Mouse (Mus musculus) cerebellum, adult 8-10 months (tissue): ENCODE measurements around the gene Uhrf1bp1l.
"Not testable (repeated sequence)": the region's sequence is repeated elsewhere in the genome, so short reads cannot be mapped to it uniquely, and the experiment has no call there.

Source experiments
- DNase-seq: peaks from one replicate; pipeline ENCODE4 v3.0.0; 2022

Uhrf1bp1l gene

DNA sequence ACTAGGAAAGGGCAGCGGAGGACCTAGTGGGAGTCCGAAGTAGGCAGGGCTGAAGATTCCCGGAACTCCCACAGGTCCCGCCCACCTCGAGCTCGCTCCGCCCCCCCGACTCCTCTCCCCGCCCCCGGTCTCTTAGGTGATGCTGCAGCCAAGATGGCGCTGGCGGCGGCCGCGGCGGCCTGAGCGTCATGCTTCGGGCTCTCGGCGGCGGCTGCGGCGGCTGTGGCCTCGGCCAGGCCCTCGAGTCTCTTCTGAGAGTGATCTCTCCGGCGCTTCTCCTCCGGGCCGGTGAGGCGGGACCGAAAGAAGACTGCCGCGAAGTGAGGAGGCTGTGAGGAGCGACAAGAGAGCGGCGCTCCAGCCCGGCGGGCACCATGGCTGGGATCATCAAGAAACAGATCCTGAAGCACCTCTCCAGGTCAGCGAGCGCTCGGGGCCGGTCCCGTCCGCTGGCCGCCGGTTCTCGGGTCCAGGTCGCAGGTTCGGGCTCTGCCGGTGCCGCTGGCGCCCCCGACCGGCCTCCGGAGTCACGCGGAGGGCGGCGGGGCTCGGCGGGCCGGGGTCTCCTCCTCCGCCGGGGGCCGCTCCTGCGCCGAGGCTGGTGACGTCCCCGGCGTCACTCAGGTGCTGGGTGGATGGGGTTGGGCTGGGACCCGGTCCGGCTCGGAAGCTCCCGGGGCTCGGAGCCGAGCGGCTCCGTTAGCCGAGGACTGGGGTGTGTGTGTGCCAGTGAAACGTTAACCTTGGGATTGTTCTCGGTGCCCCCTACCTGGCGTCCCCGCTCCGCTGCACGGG lies at the start of gene Uhrf1bp1l:
Uhrf1bp1l (plus strand) TSS at position 121 of the 795 bp plus-strand sequence.
- peak; percentile 91 for DNase-seq

DNA sequence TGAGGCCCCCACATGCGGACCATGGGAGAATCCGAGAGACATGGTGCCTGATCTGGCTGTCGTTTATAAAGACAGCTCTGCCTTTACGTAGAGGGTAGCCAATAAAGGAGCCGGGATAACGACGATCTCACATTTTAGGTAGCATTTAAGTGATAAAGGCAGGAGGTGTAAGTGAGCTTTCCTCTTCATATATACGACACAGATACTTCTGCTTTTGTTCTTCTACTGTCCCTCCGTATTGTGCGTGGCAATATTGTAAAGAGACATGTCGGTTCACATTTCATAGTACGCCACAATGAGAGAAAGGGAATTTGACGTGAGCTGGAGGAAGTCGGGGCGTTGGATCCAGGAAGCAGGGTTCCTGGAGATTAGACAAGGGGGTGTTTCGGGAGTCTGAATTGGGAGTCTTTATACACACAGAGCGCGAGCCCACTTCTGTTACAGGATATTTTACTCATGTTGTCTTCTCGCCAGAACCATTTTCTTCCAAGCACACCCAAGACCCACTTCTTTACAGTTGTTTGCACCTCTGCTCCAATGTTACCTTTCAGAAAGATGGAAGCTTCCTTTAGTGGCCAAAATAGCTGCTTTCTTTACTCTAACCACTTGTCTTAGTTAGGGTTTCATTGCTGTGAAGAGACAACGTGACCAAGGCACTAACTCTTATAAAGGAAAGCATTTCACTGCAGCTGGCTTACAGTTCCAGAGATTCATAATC lies 49.4 kb upstream of the Uhrf1bp1l start:
- no peak for DNase-seq

DNA sequence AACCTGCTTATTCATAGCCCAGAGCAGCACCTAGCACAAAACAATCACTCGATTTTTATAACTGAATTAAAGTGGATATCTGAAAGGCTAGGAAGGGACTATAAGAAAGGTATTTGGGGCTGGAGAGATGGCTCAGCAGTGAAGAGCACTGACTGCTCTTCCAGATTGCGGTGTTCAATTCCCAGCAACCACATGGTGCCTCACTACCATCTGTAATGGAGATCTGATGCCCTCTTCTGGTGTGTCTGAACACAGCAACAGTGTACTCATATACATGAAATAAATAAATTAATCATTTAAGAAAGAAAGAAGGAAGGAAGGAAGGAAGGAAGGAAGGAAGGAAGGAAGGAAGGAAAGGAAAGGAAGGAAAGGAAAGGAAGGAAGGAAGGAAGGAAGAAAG lies 48.5 kb upstream of the Uhrf1bp1l start:
- DNase-seq = not testable (repeated sequence)

DNA sequence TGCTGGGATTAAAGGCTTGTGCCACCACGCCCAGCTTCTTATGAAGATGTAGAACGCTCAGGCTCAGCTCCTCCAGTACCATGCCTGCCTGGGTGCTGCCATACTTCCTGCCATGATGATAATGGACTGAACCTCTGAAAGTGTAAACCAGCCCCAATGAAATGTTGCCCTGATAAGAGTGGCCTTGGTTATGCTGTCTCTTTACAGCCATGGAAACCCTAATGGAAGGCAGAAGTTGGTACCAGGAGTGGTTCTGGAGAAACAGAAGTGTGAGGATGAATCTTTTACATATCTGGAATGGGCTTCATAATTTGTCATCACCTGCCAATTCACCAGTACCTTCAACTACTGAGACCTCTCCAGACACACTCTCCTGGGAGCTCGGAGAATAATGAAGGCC lies 46.8 kb upstream of the Uhrf1bp1l start:
- DNase-seq = no peak

DNA sequence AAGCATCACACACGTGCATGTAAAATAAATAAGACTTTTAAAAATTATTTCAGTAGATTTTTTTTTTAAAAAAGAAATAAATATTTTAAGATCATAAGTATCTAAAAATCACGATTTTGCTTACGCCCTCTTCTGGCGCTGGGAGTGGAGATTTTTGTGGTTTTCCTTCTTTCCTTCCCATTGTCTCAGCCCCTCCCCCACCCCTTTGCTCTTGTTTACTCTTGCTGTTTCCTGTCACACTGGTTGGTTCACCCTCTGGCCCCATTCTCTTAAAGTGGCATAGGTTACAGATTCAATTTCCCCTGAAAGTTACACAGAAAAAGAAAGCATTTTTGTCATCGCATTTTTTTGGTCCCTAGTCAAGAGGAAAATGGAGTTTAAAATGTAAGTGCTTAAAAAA lies 41.7 kb upstream of the Uhrf1bp1l start:
- no peak for DNase-seq

DNA sequence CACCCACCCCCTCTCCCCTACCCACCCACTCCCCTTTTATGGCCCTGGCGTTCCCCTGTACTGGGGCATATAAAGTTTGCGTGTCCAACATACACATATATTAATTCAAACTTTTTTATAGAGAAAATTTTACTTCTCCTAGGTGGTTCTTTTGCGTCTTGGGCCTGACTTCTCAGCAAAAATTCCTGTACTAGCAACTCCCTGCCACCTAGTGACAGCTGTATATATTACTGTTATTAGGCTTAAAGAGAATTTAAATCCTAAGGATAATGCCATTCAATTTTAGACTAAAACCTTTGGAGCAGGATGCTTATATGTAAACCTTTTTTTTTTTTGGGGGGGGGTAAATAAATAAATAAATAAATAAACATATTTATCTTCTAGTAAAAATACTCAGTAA lies 37.4 kb upstream of the Uhrf1bp1l start:
- no peak for DNase-seq

DNA sequence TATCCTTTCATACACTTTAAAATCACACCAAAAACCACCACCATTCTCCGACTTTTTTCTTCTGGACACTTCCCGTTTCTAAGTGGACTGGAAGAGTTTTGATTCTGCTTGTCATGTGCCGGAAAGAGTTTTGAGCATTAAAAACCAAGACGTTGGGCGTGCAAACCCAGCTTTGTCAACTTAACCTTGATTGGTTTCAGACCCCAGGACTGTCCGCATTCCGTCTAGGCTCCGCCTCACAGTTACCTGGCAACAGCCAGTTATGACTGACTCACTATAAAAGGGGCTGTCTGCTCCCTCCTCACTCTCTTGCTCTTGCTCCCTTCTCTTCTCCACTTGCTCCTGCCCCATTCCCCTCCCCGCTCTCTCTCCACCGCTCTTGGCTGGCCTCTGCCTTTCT lies 36.1 kb upstream of the Uhrf1bp1l start:
- no peak for DNase-seq

DNA sequence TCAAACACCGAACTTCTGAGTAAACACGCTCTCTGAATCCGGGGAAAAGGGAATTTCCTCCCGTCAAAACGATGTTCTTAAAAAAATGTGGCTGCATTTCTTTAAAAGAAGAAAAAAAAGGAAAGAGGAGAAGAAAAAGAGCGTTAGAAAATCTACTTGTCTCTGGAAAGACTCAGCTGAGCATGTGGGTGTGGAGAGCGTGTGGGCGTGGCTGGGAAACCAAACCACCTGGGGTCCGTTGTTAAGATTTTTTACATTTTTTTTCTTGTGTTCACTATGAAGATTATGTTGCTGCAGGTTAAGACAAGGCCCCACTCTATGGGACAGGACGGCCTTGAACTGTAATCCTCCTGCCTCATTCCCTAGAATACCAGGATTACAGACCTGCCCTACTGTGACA lies 29.9 kb upstream of the Uhrf1bp1l start:
- DNase-seq = no peak

DNA sequence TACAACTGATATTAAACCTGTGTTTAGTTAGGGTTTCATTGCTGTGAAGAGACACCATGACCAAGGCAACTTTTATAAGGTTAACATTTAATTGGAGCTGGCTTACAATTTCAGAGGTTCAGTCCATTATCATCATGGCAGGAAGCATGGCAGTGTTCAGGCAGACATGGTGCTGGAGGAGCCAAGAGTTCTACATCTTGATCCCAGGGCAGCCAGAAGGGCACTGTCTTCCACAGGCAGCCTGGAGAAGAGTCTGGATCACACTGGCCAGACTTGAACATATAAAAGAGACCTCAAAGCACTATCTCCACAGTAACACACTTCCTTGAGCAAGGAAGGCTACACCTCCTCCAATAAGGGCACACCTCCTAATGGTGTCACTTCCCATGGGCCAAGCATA lies 24.5 kb upstream of the Uhrf1bp1l start:
- DNase-seq = no peak

DNA sequence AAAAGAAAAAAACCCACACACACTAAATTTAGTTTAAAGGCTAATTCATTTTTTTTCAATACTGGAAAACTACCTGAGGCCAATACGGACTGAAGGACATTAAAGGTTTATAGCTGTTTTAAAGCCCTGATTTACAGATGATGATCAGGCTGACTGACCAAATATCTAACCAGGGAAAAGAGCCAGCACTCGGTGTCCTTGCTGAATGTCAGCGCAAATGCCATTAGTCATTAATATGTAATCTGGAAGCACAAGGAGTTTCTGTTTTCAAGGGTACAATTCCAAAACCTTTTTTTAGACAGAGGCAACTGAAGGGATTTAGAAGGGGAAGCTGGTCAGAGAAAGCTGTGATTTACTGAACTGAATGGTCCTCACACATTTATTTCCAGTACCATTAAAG lies 24.0 kb upstream of the Uhrf1bp1l start:
- DNase-seq = no peak

DNA sequence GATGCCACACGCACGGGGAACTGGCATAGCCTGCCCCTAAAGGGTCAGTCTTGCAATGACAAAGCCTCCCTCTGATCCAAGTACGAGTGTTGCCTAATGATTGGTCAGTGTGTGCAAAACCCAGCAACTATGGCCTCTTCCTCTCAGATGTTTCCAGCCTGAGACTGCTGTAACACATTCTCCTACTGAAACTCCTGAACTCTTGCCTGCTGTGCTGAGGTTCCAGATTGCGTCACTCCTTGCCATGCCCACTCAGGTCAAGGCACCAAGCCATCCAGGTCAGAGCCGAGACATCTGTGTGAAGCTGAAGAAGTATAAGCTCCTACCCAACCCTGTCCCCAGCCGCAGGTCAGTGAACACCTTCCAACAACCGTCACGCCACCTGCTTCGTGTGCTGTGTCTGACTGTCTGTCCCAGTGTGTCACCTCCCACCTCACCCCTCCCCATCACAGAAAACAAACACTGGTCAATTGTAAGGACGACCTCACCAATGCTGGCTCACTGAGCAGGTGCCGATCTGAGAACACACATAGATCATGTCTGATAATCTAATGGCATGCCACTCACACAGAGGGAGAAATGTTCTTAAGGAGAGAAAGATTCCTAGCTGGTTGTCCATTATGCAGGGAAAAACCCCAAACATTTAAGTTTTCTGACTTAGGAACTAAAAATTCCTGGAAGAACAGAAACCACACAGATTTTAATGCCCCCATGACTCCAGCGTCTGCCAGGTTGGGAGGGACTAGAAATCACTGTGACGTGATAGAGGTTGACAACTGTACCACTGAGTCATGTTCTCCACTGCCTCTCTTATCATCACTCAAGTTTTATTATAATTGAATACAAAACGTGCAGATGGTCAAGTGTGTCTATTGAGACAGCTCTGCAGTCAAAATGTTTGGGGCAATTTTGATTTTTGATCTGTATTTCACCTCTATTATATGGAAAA lies 22.3 kb upstream of the Uhrf1bp1l start:
- DNase-seq = no peak

DNA sequence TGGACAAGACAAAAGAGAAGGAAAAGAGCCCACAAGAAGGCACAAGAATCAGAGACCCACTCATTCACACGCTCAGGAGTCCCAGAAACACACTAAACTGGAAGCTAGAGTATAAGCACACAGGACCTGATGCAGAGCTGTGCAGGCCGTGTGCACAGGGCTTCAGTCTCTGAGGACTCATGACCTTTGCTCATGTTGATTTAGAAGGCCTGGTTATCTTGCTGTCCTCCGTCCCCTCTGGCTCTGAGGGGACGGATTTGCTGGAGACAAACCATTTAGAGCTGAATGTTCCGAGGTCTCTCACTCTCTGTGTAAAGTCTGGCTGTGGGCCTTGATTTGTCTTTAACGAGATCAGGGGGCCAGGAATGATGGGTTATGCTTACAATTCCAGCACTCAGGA lies 14.4 kb upstream of the Uhrf1bp1l start:
- DNase-seq = no peak

DNA sequence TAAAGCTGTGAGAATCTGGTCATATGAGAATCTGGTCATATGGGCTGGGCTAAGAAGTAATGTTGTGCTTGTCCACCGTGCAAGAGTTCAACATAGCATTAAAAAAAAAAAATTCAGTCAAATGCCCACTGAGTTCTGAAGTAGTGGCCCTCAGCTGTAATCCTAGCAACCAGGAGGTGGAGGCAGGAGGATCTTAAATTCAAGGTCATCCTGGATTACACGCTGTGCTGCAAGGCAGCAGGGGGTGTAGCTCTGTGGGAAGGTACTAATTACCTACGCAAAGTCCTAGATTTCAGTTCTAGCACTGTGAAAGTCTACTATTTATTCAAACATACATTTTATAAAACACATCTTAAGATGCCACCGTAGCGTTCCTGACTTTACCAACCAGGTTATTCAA lies 13.4 kb upstream of the Uhrf1bp1l start:
- DNase-seq = no peak

DNA sequence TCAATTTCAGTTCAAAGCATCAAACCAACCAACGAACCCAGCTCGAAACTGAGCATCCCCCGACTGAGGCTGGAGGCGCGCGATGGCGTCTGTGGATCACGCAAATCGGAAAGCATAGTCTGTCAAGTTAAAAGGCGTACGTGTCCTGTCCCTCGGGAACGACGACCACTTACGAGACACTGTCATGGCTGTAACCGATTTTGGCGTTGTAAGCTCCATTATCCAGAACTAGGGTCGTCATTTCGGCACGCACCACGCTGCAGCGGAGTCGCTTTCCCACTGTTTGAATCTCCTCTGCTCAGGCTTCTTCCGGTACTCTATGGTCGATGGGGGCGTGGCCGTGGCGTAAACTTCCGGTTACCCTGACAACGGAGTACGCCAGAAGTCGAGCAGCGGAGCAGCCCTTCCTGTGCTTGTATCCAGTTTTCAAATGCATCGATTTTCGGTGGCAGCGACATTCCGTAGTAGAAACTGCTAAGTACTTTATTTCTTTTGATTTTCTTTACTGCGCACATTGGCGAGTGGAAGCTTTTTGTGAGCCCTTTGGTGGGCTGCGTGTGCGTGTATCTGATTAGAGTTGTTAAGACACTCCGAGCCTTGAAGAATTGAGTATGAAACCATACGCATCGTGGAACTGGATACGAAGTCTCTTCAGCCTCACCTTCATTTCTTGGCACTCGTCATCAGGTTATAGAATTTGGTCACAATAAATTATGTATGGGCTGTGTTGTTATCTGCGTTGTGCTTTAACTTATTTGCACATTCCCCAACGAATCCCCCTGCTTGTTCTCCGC lies 12.6 kb upstream of the Uhrf1bp1l start, which contains the start of gene Actr6:
Actr6 (minus strand) TSS at position 295 of the 794 bp plus-strand sequence.
- DNase-seq = peak; percentile 89

DNA sequence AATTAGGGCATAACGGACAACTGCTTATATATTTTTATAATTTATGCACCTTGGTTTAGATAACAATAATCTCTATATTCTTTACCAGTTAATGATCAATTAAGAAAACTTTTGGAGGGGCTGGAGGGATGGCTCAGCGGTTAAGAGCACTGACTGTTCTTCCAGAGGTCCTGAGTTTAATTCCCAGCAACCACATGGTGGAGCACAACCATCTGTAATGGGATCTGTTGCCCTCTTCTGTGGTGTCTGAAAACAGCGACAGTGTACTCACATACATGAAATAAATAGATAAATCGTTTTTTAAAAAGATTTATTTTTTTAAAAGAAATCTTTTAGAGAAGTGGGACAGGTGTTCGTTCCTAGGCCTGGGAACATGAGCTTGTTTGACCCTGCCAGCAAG lies 7.7 kb upstream of the Uhrf1bp1l start:
- DNase-seq = no peak

DNA sequence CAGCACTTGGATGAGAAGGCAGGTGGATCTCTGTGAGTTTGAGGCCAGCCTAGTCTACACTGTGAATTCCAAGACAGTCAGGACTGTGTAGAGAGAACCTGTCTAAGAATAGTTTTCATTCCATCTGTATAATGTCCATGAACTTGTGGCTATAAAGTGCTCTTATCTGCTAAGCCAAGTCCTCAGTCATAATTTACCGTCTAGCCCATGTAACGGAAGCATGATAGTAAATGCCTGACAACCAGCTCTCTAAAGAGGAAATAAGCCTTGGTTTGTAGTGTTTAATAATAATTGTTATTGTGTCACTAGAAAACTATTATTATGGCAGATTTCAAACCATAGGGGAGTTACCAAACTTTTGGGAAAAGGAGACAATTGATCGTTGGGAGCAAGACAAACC lies 6.9 kb upstream of the Uhrf1bp1l start:
- no peak for DNase-seq

DNA sequence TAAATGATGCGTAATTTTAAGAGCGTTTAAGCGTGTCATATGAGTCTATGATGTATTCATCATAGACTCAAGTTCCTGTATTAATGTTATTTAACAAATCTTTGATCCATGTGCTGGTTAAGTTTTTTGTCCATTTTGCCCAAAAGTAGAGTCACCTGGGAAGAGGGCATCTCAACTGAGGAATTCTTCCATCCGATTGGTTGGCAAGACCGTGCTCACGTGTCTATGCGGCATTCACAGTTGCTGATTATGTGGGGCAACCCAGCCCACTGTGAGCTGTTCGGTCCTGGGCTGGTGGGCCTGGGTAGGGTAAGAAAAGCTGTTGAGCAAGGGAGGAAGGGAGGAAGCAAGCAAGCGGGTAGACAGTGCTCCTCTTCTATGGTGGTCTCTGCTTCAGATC lies 6.4 kb upstream of the Uhrf1bp1l start:
- no peak for DNase-seq

DNA sequence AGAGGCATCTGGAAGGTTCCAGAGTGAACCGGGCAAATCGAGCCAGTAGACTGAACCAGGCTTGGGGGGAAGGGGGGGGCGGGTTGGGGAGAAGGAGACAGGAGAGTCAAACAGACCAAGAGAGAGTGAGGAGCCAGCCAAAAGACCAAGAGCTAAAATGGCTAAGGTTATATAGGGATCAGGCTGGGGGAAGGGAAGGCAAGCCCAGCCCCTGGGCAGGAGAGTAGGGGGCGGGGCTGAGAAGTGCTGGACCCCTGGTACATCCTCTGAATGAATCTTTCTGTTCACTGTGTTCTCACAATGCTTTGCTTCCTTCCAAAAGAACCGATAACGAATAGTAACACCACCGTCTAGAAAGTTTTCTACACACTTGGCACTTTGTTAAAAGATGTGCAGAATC lies 5.1 kb upstream of the Uhrf1bp1l start:
- no peak for DNase-seq

DNA sequence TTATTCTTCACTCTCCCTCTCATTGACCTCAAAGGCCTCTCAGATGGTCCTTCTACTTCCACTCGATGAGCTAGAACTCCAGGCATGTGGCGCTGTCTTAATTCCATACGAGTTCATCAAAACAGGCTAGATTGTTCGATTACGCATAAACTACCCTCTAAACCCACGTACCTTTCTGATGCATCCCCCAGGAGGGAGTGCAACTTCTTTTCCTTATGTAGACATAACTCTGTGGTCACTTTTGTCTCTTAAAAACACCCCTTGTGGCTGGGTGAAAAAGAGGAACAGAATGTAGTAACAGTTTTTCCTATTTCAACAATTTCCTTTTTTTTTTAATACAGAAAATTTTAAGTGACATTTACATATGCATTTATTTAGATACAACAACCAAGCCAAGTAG lies 3.8 kb upstream of the Uhrf1bp1l start:
- no peak for DNase-seq

DNA sequence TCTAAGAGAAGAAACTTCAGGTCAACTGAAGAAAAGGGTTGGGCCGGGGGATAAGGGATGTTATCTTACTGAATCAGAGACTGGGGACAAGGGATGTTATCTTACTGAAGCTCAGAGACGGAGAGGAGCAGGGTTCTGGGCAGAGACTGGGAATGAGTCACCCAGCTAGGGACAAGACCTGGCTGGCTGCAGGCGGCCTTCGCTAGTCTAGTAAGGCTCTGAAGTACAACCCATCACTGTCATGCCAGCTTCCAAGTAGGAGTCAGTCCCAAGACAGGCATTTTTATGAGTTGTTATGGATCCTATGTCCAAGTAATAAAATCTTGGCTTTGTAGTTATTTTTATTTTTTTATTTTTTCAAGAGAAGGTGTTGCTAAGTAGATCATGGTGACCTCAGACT lies 1.5 kb upstream of the Uhrf1bp1l start:
- DNase-seq = no peak

DNA sequence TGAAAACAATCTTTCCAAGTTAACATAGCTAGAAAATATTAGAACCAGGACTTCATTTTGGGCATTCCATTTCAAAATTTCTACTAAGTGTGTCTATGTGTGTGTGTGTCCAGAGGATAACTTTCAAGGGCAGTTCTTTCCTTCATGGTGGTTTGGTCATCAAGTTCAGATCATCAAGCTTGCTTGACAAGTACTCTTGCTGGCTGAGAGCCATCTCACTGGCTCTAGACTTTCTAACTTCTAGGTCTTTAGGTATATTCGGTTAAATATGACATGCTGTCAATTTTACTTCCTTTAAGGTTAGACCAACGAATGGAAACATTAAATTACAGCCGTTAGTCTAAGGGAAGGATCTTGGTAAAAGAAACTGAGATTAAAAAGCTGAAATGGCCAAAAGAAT lies 450 bp upstream of the Uhrf1bp1l start:
- DNase-seq = peak; percentile 20

DNA sequence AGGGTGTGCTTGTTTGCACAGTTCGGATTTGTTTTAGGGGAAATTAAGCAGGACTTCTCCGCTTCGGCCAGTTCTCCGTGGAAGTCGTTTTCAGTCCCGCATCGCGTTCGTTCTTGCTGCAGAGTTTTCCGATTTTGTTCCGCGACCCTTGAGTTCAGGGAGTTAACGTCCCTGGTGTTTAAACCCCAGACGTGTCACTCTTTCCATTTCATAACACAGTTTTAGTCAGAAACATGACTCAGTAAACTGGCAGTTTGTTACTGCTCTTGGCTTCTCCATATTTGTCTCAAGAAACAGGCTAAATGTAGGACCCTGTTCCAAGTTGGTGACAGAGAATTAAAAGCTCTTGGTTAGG lies 852 bp downstream of the Uhrf1bp1l start:
- DNase-seq = no peak

DNA sequence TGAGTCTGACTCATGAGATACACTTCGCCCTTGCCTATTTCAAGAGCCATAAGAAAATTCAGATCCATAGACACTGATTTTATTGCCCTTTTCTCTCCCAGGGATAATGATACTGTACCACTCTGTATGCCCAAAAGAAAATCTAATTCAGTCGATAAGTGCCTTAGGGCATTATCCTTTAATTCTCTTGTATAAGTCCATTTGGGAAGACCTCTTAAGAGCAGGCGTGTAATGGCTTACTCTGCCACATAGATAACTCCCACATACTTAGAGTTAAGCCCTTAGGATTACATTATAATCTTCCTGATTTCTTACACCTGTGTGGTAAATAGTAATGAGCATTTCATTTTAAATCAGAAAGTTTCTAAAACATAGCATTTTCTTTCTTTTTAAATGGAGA lies 1.8 kb downstream of the Uhrf1bp1l start:
- no peak for DNase-seq
